Mouse (Mus musculus) heart, adult 2 months (tissue): ENCODE results near the gene Ppard. TPM values are rescaled to one million over a fixed set of nuclear protein-coding genes. Genes with fewer than 3 reads are reported as not detected.
A peak's percentile ranks its signal among the peaks of the same experiment; 100 is the strongest.
"Not testable (repeated sequence)": the region's sequence is repeated elsewhere in the genome, so short reads cannot be mapped to it uniquely, and the experiment has no call there.

ENCODE experiments used
- DNase-seq, 2 experiments: peaks; one replicate each; pipeline ENCODE4 v3.0.0; 2021
- H3K27ac ChIP-seq: fragments of 200-600 bp; 2 replicates; pipeline ENCODE4 v1.8.1; 2022
- H3K27me3 ChIP-seq: fragments of 200-500 bp; 2 replicates; pipeline ENCODE4 v1.6.1; 2012; ENCODE audit warnings: mild to moderate bottlenecking, low read length, inconsistent platforms, mixed read lengths; ENCODE audit not compliant: control insufficient read depth, insufficient read depth
- H3K36me3 ChIP-seq: fragments of 200-500 bp; 2 replicates; pipeline ENCODE4 v1.6.1; 2012; ENCODE audit warnings: low read length, inconsistent platforms; ENCODE audit not compliant: control insufficient read depth, insufficient read depth
- H3K4me1 ChIP-seq: fragments of 200-500 bp; 2 replicates; pipeline ENCODE4 v1.6.1; 2011; ENCODE audit warnings: low read length; ENCODE audit not compliant: control insufficient read depth, insufficient read depth
- H3K4me3 ChIP-seq: fragments of 200-600 bp; 2 replicates; pipeline ENCODE4 v1.8.1; 2022
- H3K79me2 ChIP-seq: fragments of 200-500 bp; replicated peaks from 2 replicates; pipeline ENCODE4 v1.6.1; 2012; ENCODE audit warnings: mild to moderate bottlenecking, inconsistent platforms, low read length, moderate library complexity, mixed read lengths; ENCODE audit not compliant: control insufficient read depth, insufficient read depth
- H3K9ac ChIP-seq: fragments of 200-500 bp; 2 replicates; pipeline ENCODE4 v1.6.1; 2012; ENCODE audit warnings: low read depth, mild to moderate bottlenecking, control low read depth, inconsistent platforms, low read length, mixed read lengths
- CTCF ChIP-seq: fragments of 200-600 bp; IDR thresholded peaks from 2 replicates; pipeline ENCODE4 v1.8.1; 2022; ENCODE audit warnings: antibody characterized with exemption, mild to moderate bottlenecking, moderate library complexity
- EP300 ChIP-seq: fragments of 200-500 bp; IDR thresholded peaks from 2 replicates; pipeline ENCODE4 v1.6.1; 2011; ENCODE audit warnings: low read depth, low read length, control low read depth; ENCODE audit not compliant: insufficient read depth
- POLR2A ChIP-seq: fragments of 200-500 bp; IDR thresholded peaks from 2 replicates; pipeline ENCODE4 v1.6.1; 2011; ENCODE audit warnings: mild to moderate bottlenecking, low read depth, low read length, control low read depth; ENCODE audit not compliant: insufficient read depth
- WGBS: fragments of 180-500 bp; shearing (Covaris S2); methylation state at CpG from one replicate; pipeline ENCODE4 v1.1.7; 2018; 5-methylcytosine and 5-hydroxymethylcytosine counted together
- intact Hi-C: fragments of 180-260 bp; cut with DNase I; formaldehyde crosslinking; loops from one replicate; pipeline ENCODE4 v1.15.1; 2025
- polyA plus RNA-seq: library from polyadenylated mRNA; depleted of rRNA; stranded (reverse); fragments of >200 nt; gene quantifications from 2 replicates; pipeline ENCODE4 v1.2.3, GENCODE M21; 2012
- total RNA-seq, 2 experiments: library from RNA; stranded (reverse); gene quantifications; 2 replicates each; pipeline ENCODE4 v1.2.3; 2021

Ppard gene
- total and polyA plus RNA-seq, 3 experiments = 31.5 to 35.9 (median 33.0) TPM

DNA sequence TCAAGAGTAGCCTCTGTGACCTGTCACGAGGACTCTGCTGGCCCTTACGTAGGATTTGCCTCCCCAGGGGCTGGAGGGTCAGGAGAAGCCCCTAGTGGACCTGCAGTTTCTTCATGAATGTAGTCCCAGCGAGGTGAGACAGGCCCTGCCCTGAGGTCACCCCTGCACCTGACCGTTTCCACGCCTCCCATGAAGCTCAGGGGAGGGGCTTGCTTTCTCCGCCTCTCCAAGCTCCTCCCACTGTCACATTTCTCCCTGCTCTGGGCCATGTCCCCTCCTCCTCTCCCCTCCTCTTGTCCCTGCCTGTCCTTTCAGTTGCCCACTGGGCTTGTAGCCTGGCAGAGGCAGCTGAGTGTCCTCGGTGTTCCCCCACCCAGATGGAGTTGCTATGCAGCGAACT is 84.6 kb downstream of the Ppard start:
- Histone ChIP-seq H3K27me3 (no peaks in the 10 kb centered on the region), H3K9ac (no peak overlapping the region), H3K36me3 (no peaks in the 10 kb centered on the region), H3K79me2 (no peaks in the 10 kb centered on the region), H3K27ac (no peak overlapping the region), H3K4me1 (peaks cover 2% of the 10 kb centered on the region; the same call in 1 of the 2 replicates), H3K4me3 (no peak overlapping the region)
- no peak for DNase-seq
- intact Hi-C loops = no loop called here
- 83% methylated on average over 8 of the region's 8 CpGs for WGBS
- no peak for TF ChIP-seq CTCF
- TF ChIP-seq EP300 = no peak
- TF ChIP-seq POLR2A = no peak

GRCm38 (mm10) chr17:28317725-28318124 is 85.2 kb downstream of the Ppard start:
- Histone ChIP-seq H3K4me1 (peaks cover 2% of the 10 kb centered on the region; the same call in 1 of the 2 replicates), H3K27me3 (no peaks in the 10 kb centered on the region), H3K4me3 (no peak overlapping the region), H3K27ac (no peak overlapping the region), H3K9ac (no peak overlapping the region), H3K79me2 (no peaks in the 10 kb centered on the region), H3K36me3 (no peaks in the 10 kb centered on the region)
- 87% methylated on average over 9 of the region's 9 CpGs for WGBS
- no peak for DNase-seq
- no peak for TF ChIP-seq EP300
- no peak for TF ChIP-seq POLR2A
- TF ChIP-seq CTCF = no peak
- intact Hi-C loops = no loop called here

- H3K27me3 ChIP-seq = no peaks in the 10 kb centered on the region
- no peak overlapping the region for H3K4me3 ChIP-seq
- no peaks in the 10 kb centered on the region for H3K4me1 ChIP-seq
- no peak for DNase-seq
- no peaks in the 10 kb centered on the region for H3K79me2 ChIP-seq
- TF ChIP-seq POLR2A (no peak), CTCF (no peak), EP300 (no peak)
- intact Hi-C loops = no loop called here
- H3K27ac ChIP-seq = no peak overlapping the region
- no peak overlapping the region for H3K9ac ChIP-seq
- 93% methylated on average over 4 of the region's 4 CpGs for WGBS
- no peaks in the 10 kb centered on the region for H3K36me3 ChIP-seq
Measured at GRCm38 (mm10) chr17:28321700-28322099, 89.2 kb downstream of the Ppard start.

DNA sequence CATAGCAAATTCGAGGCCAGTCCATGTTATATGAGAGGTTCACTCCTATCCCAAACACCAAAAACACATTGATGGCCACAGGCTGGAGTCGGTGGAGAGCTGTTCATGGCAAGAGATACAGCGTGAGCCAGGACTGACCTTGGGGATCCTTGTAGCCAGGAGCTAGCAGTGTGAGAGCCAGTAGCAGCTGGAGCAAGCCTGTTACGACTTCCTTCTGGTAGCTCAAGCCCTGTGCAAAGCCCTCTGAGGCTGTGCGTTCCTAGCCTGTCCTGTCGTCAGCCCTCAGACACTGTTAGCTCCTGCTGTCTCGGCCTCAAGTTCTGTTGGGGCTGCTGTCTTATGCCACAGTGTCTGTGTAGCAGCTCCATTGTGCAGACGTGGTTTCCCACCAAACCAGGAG is 91.3 kb downstream of the Ppard start:
- no peak overlapping the region for H3K9ac ChIP-seq
- H3K36me3 ChIP-seq = no peaks in the 10 kb centered on the region
- TF ChIP-seq POLR2A (no peak), CTCF (no peak), EP300 (no peak)
- no peak for DNase-seq
- H3K79me2 ChIP-seq = no peaks in the 10 kb centered on the region
- intact Hi-C loops = no loop called here
- 88% methylated on average over 8 of the region's 8 CpGs for WGBS
- no peaks in the 10 kb centered on the region for H3K27me3 ChIP-seq
- H3K4me1 ChIP-seq = peaks cover 2% of the 10 kb centered on the region
- no peak overlapping the region for H3K4me3 ChIP-seq
- H3K27ac ChIP-seq = no peak overlapping the region

DNA sequence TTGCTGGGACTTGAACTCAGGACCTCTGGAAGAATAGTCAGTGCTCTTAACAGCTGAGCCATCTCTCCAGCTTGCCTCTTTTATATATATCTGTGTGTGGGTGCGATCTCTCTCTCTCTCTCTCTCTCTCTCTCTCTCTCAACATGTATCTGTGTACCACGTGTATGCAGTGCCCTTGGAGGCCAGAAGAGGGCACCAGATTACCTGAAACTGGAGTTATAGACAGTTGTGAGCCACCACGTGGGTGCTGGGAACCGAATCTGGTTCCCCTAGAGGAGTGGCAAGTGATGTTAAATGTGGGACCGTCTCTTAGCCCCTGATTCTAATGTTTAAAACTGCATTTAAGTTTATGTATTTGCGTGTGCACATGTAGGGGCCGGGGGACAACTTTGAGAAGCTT is 91.9 kb downstream of the Ppard start:
- H3K4me3 ChIP-seq, intact Hi-C loops, H3K27ac ChIP-seq, H3K27me3 ChIP-seq, H3K79me2 ChIP-seq, DNase-seq, H3K36me3 ChIP-seq, H3K9ac ChIP-seq, H3K4me1 ChIP-seq: not testable (repeated sequence)
- TF ChIP-seq CTCF = peak; percentile 30
- 96% methylated on average over 7 of the region's 7 CpGs for WGBS

GRCm38 (mm10) chr17:28325751-28326150 is 93.3 kb downstream of the Ppard start:
- H3K4me1 ChIP-seq = peaks cover 2% of the 10 kb centered on the region
- intact Hi-C loops = loop anchor here (5.0 kb wide), 1 partner anchor 202 kb away; no protein-coding TSS in a partner anchor
- H3K36me3 ChIP-seq = peaks cover 4% of the 10 kb centered on the region; the same call in 1 of the 2 replicates
- no peak overlapping the region for H3K9ac ChIP-seq
- WGBS = 94% methylated on average over 8 of the region's 8 CpGs
- H3K27ac ChIP-seq = no peak overlapping the region
- no peaks in the 10 kb centered on the region for H3K27me3 ChIP-seq
- no peak overlapping the region for H3K4me3 ChIP-seq
- TF ChIP-seq EP300 (no peak), CTCF (no peak)
- no peaks in the 10 kb centered on the region for H3K79me2 ChIP-seq
- no peak for DNase-seq

DNA sequence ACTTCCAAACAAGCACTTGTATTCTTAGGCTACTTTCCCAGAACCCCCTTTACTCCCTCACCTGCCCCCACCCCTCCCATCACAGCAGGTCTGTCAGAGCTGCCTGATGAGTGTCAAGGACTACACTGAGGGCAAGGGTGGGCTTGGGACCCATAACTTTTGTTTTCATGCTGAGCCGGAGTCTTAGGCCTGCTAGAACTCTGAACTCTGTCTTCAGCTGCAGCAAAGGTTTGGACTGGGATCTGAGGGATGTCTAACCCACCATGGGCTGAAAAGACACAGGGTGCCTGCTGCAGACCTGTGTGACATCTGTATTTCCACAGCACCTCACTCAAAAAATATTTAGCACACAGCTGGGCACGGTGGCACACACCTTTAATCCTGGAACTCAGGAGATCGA is 94.5 kb downstream of the Ppard start:
- H3K36me3 ChIP-seq = peaks cover 4% of the 10 kb centered on the region; the same call in 1 of the 2 replicates
- WGBS = 82% methylated on average over 3 of the region's 3 CpGs
- peaks cover 2% of the 10 kb centered on the region for H3K4me1 ChIP-seq
- intact Hi-C loops = loop anchor here (5.0 kb wide), 1 partner anchor 200 kb away; no protein-coding TSS in a partner anchor
- no peak overlapping the region for H3K27ac ChIP-seq
- no peak overlapping the region for H3K9ac ChIP-seq
- no peaks in the 10 kb centered on the region for H3K79me2 ChIP-seq
- no peaks in the 10 kb centered on the region for H3K27me3 ChIP-seq
- no peak for TF ChIP-seq EP300
- no peak for TF ChIP-seq POLR2A
- no peak for TF ChIP-seq CTCF
- no peak for DNase-seq
- H3K4me3 ChIP-seq = no peak overlapping the region
